Mouse (Mus musculus) heart, embryonic 16.5 days (tissue): ENCODE measurements around the gene Bspry. TPM values are rescaled to one million over a fixed set of nuclear protein-coding genes. Genes with fewer than 3 reads are reported as not detected.

Source experiments
- ATAC-seq: fragments of 200-750 bp; cut with Nextera tagmentation; replicated peaks from 2 replicates; pipeline ENCODE4 v1.8.0; 2017; ENCODE audit warnings: moderate number of reproducible peaks; ENCODE audit not compliant: insufficient read depth, low FRiP score; ENCODE audit errors: extremely low read depth
- H3K27ac ChIP-seq: fragments of 300-500 bp; sonication (generic); 2 replicates; pipeline ENCODE4 v1.5.1; 2014; ENCODE audit warnings: mild to moderate bottlenecking, low read length, control low read depth, moderate library complexity
- H3K27me3 ChIP-seq: fragments of 300-500 bp; sonication (generic); 2 replicates; pipeline ENCODE4 v1.6.1; 2014; ENCODE audit warnings: low read length, mixed read lengths; ENCODE audit not compliant: control insufficient read depth, insufficient read depth
- H3K36me3 ChIP-seq: fragments of 300-500 bp; sonication (generic); 2 replicates; pipeline ENCODE4 v1.6.1; 2014; ENCODE audit not compliant: control insufficient read depth, insufficient read depth
- H3K4me1 ChIP-seq: fragments of 300-500 bp; sonication (generic); 2 replicates; pipeline ENCODE4 v1.6.1; 2014; ENCODE audit warnings: low read length, mixed read lengths; ENCODE audit not compliant: control insufficient read depth, insufficient read depth
- H3K4me2 ChIP-seq: fragments of 300-500 bp; sonication (generic); 2 replicates; pipeline ENCODE4 v1.6.1; 2014; ENCODE audit warnings: low read depth, mild to moderate bottlenecking, control low read depth, low read length
- H3K4me3 ChIP-seq: fragments of 300-500 bp; sonication (generic); 2 replicates; pipeline ENCODE4 v1.5.1; 2014; ENCODE audit warnings: mild to moderate bottlenecking, control low read depth, low read length
- H3K9ac ChIP-seq: fragments of 300-500 bp; sonication (generic); 2 replicates; pipeline ENCODE4 v1.6.1; 2014; ENCODE audit warnings: low read length, control low read depth
- H3K9me3 ChIP-seq: fragments of 300-500 bp; sonication (generic); replicated peaks from 2 replicates; pipeline ENCODE4 v1.6.1; 2016; ENCODE audit warnings: low read length; ENCODE audit not compliant: control insufficient read depth
- WGBS: fragments of 180-500 bp; shearing (Covaris S2); extraction: QIAGEN DNeasy Blood & Tissue Kit; methylation state at CpG from one replicate; pipeline ENCODE4 v1.1.7; 2014; 5-methylcytosine and 5-hydroxymethylcytosine counted together
- polyA plus RNA-seq: library from polyadenylated mRNA; unstranded; fragments of >200 nt; fragmentation: Nextera tagmentation; extraction: Ambion mirVana; gene quantifications from 2 replicates; pipeline ENCODE4 v1.2.1, GENCODE M21; 2015

Gene Bspry
- polyA plus RNA-seq, 1 experiment from 2014 or later = 3.4 TPM

DNA sequence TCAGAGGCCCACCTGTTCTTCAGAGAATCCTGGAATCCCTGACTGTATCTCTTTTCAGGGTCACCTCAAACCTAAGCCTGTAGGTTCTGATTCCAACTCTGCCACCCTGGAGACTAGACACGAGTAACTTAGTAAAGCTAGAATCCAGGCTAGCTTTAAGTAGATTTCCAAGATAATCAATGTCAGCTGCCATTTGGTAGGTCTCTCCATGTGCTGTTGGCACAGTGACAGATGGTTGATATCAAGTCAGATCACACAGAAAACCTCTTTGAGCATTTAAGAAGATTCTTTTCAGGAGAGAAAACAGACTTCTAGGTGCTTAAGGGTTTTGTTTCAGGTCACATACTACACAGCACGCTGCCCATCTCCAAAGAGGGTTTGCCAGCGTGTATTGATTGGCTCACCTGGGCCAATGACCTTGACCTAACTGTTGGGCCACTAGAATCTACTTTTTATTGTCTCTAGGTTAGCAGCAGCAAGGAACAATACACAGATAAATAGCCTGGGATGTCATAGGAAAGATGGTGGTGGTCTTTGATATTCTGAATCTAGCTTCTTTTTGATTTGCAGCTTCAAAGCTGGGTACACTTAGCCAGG is 23.6 kb downstream of the Bspry start, which contains the start of gene Hdhd3:
Gene Hdhd3, minus strand, starts transcription at position 94 of the 597 bp plus-strand sequence.
- no peak for ATAC-seq
- Histone ChIP-seq H3K9ac (peak within 1 kb of the TSS; percentile 82), H3K4me2 (peak within 1 kb of the TSS; percentile 84), H3K4me3 (peak within 1 kb of the TSS; percentile 81), H3K27me3 (no peaks in the 10 kb centered on the region), H3K4me1 (peaks cover 6% of the 10 kb centered on the region), H3K27ac (peak within 1 kb of the TSS; percentile 80), H3K9me3 (no peaks in the 10 kb centered on the region), H3K36me3 (peaks cover 15% of the 10 kb centered on the region)
- 79% methylated on average over 3 of the region's 3 CpGs for WGBS

DNA sequence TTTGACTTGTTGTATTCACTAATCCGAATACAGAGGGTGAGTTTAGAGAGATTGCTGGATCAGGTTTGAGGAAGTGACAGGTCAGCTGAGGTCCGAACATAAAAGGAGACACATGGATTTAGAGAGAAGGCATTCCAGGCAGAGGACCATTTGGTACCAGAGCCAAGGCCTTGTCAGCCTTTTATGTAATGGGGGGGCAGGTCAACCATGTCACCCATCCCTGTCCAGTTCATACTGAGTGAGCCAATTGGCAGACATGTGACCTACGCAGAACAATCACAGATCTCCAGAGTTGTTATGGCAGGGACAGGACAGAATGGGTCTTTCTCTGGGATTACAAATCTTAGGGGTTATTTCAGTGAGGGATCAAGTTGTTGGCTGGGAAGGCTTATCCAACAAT is 26.1 kb downstream of the Bspry start:
- Histone ChIP-seq H3K27ac (no peak overlapping the region), H3K36me3 (peaks cover 34% of the 10 kb centered on the region), H3K27me3 (no peaks in the 10 kb centered on the region), H3K4me1 (peaks cover 6% of the 10 kb centered on the region), H3K9ac (no peak overlapping the region), H3K4me3 (no peak overlapping the region), H3K9me3 (no peaks in the 10 kb centered on the region), H3K4me2 (no peak overlapping the region)
- ATAC-seq = no peak
- WGBS = 80% methylated on average over 3 of the region's 3 CpGs

- no peak for ATAC-seq
- 54% methylated on average over 2 of the region's 2 CpGs for WGBS
- H3K9me3 ChIP-seq = no peaks in the 10 kb centered on the region
These were observed 26.9 kb downstream of the Bspry start for GRCm38 (mm10) chr4:62506798-62507197.

GRCm38 (mm10) chr4:62508839-62509238 is 29.0 kb downstream of the Bspry start:
- no peak overlapping the region for H3K4me2 ChIP-seq
- H3K27me3 ChIP-seq = no peaks in the 10 kb centered on the region
- H3K4me1 ChIP-seq = no peaks in the 10 kb centered on the region
- no peak overlapping the region for H3K9ac ChIP-seq
- H3K9me3 ChIP-seq = no peaks in the 10 kb centered on the region
- H3K4me3 ChIP-seq = no peak overlapping the region
- ATAC-seq = no peak
- no peak overlapping the region for H3K27ac ChIP-seq
- H3K36me3 ChIP-seq = peaks cover 51% of the 10 kb centered on the region
- 84% methylated on average over 5 of the region's 5 CpGs for WGBS

More at GRCm38 (mm10) chr4:62506798-62507197, 26.9 kb downstream of the Bspry start:
- Histone ChIP-seq H3K36me3 (peaks cover 39% of the 10 kb centered on the region), H3K27me3 (no peaks in the 10 kb centered on the region), H3K9ac (no peak overlapping the region), H3K4me3 (no peak overlapping the region), H3K4me1 (0 out of 2 replicates have a peak, but pooled peaks cover 3% of the 10 kb centered on the region), H3K4me2 (no peak overlapping the region), H3K27ac (no peak overlapping the region)

GRCm38 (mm10) chr4:62509946-62510345 is 30.1 kb downstream of the Bspry start:
- Histone ChIP-seq H3K9ac (no peak overlapping the region), H3K4me2 (no peak overlapping the region), H3K9me3 (no peaks in the 10 kb centered on the region), H3K27ac (no peak overlapping the region), H3K4me1 (no peaks in the 10 kb centered on the region), H3K27me3 (no peaks in the 10 kb centered on the region), H3K4me3 (no peak overlapping the region), H3K36me3 (peaks cover 51% of the 10 kb centered on the region)
- no peak for ATAC-seq
- WGBS = 89% methylated on average over 11 of the region's 11 CpGs

GRCm38 (mm10) chr4:62513998-62514506 is 34.2 kb downstream of the Bspry start:
- no peaks in the 10 kb centered on the region for H3K9me3 ChIP-seq
- 63% methylated on average over 11 of the region's 11 CpGs for WGBS
- peaks cover 32% of the 10 kb centered on the region for H3K4me1 ChIP-seq
- H3K4me3 ChIP-seq = no peak overlapping the region
- H3K4me2 ChIP-seq = no peak overlapping the region
- H3K9ac ChIP-seq = no peak overlapping the region
- H3K36me3 ChIP-seq = peaks cover 35% of the 10 kb centered on the region
- no peaks in the 10 kb centered on the region for H3K27me3 ChIP-seq
- ATAC-seq = no peak
- no peak overlapping the region for H3K27ac ChIP-seq

DNA sequence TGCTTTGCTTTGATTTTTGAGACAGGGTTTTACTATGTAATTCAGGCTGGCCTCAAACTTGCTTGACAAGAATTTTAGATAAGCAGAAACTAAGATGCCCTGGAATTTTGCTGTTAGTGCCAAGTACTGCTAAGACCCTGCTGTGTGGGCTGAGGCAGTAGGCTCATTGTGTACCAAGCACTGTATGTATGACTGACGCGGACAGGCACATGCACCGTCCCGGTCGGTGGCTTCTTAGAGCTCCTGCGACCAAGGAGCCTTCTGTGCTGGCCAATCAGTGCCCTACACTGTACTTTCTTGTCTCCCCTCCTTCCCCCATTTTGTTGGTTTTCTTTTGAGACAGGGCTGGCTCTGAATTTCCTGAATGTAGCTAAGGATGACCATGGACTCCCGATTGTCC is 35.1 kb downstream of the Bspry start:
- Histone ChIP-seq H3K4me3 (no peak overlapping the region), H3K36me3 (peaks cover 26% of the 10 kb centered on the region), H3K9ac (no peak overlapping the region), H3K27me3 (no peaks in the 10 kb centered on the region), H3K4me2 (no peak overlapping the region), H3K9me3 (no peaks in the 10 kb centered on the region), H3K4me1 (peaks cover 34% of the 10 kb centered on the region), H3K27ac (no peak overlapping the region)
- ATAC-seq = no peak
- 68% methylated on average over 7 of the region's 7 CpGs for WGBS

DNA sequence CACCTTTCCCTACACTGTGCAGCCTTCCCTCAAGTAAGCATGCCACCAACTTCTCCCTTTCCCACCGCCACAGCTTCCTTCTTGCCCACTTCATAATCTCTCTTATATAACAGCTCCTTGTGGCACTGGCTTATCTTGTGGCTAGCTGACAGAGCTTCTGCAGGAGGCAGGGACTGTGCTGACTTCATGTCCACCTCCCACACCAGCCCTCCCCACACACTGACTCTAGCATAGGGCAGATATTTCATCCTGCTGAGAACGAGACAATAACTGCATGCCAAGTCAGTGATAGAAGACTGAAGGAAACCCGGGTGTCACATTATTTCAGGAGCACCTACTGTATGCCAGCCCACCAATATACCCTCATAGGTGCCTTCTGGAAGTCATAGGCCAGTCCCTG is 35.6 kb downstream of the Bspry start:
- WGBS = 36% methylated on average over 3 of the region's 3 CpGs
- no peak overlapping the region; the same call in 1 of the 2 replicates for H3K4me2 ChIP-seq
- H3K9ac ChIP-seq = no peak overlapping the region
- peak overlapping the region; percentile 55 for H3K27ac ChIP-seq
- peaks cover 34% of the 10 kb centered on the region for H3K4me1 ChIP-seq
- no peak for ATAC-seq
- H3K27me3 ChIP-seq = no peaks in the 10 kb centered on the region
- H3K36me3 ChIP-seq = peaks cover 21% of the 10 kb centered on the region
- no peaks in the 10 kb centered on the region for H3K9me3 ChIP-seq
- H3K4me3 ChIP-seq = no peak overlapping the region

DNA sequence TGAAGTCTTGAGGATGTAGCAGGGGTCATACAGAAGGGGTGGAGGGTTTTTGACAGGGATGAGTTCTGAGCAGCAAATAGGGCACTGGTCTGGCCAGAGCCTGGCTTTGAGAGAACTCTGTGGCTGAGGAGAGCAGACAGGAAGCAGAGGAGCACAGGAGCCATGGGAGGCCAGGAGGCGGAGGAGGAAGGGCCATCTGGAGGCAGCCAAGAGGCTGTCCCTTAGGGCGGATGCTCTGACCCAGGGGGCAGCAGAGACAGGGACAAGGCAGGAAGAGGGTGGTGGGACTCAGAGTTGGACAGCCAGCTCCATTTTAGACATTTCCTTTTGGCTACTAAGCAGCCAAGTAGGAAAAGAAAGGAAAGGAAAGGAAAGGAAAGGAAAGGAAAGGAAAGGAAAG is 36.2 kb downstream of the Bspry start:
- Histone ChIP-seq H3K27me3 (no peaks in the 10 kb centered on the region), H3K9me3 (no peaks in the 10 kb centered on the region), H3K36me3 (peaks cover 17% of the 10 kb centered on the region), H3K4me3 (no peak overlapping the region), H3K27ac (peak overlapping the region; percentile 55), H3K4me1 (peaks cover 34% of the 10 kb centered on the region), H3K9ac (0 out of 2 replicates have a peak overlapping the region, but pooled peaks have one; percentile 17), H3K4me2 (peak overlapping the region; percentile 16; the same call in 1 of the 2 replicates)
- WGBS = 49% methylated on average over 2 of the region's 2 CpGs
- ATAC-seq = no peak
